Mouse (Mus musculus): ENCODE measurements at regions not wholly inside any gene's neighbourhood (a gene's known extent, or its start where the extent isn't known, plus 50 kb on each side); places are given as distances from the start of the nearest gene placed in this dataset.

- WGBS, result 71% methylated on average over 6 of the region's 6 CpGs
Measured at GRCm38 (mm10) chr10:17648077-17648476, 74.9 kb upstream of the Cited2 start.

GRCm38 (mm10) chr10:17650997-17651750, 71.8 kb upstream of the Cited2 start:
- no peak overlapping the region for H3K9ac ChIP-seq (ENCODE audit: low read depth, low read length)
- H3K27ac ChIP-seq (ENCODE audit: low read depth, low read length), result peak overlapping the region; percentile 91
- WGBS, result 35% methylated on average over 6 of the region's 6 CpGs
- H3K27me3 ChIP-seq (replicated peaks; ENCODE audit: control insufficient read depth, insufficient read depth, low read length), result no peaks in the 10 kb centered on the region
- H3K36me3 ChIP-seq (ENCODE audit: control insufficient read depth, insufficient read depth), result no peaks in the 10 kb centered on the region
- H3K4me2 ChIP-seq (replicated peaks; ENCODE audit: low read depth), result no peak overlapping the region
- TF ChIP-seq CTCF (IDR thresholded peaks at IDR 0.05; ENCODE audit: low read depth), result no peak
- no peaks in the 10 kb centered on the region for H3K9me3 ChIP-seq (ENCODE audit: control insufficient read depth)
- no peak overlapping the region for H3K4me3 ChIP-seq (ENCODE audit: low read depth, low read length)
- peak; percentile 80 for ATAC-seq
- H3K4me1 ChIP-seq (replicated peaks; ENCODE audit: control insufficient read depth, insufficient read depth, low read length), result no peaks in the 10 kb centered on the region; the same call in 1 of the 2 replicates

More at GRCm38 (mm10) chr10:17648077-17648476, 74.9 kb upstream of the Cited2 start:
- no peak for TF ChIP-seq CTCF (IDR thresholded peaks at IDR 0.05; ENCODE audit: low read depth)
- Histone ChIP-seq H3K9ac (ENCODE audit: low read depth, low read length) (no peak overlapping the region), H3K4me3 (ENCODE audit: low read depth, low read length) (no peak overlapping the region), H3K9me3 (ENCODE audit: control insufficient read depth) (no peaks in the 10 kb centered on the region), H3K27me3 (replicated peaks; ENCODE audit: control insufficient read depth, insufficient read depth, low read length) (no peaks in the 10 kb centered on the region), H3K4me2 (replicated peaks; ENCODE audit: low read depth) (no peak overlapping the region), H3K4me1 (replicated peaks; ENCODE audit: control insufficient read depth, insufficient read depth, low read length) (no peaks in the 10 kb centered on the region; the same call in 1 of the 2 replicates), H3K36me3 (ENCODE audit: control insufficient read depth, insufficient read depth) (no peaks in the 10 kb centered on the region), H3K27ac (ENCODE audit: low read depth, low read length) (no peak overlapping the region)
- no peak for ATAC-seq

GRCm38 (mm10) chr10:17653325-17653724, 69.7 kb upstream of the Cited2 start:
- Histone ChIP-seq H3K27ac (ENCODE audit: low read depth, low read length) (peak overlapping the region; percentile 73), H3K9me3 (ENCODE audit: control insufficient read depth) (no peaks in the 10 kb centered on the region), H3K4me1 (replicated peaks; ENCODE audit: control insufficient read depth, insufficient read depth, low read length) (no peaks in the 10 kb centered on the region; the same call in 1 of the 2 replicates), H3K27me3 (replicated peaks; ENCODE audit: control insufficient read depth, insufficient read depth, low read length) (no peaks in the 10 kb centered on the region), H3K9ac (ENCODE audit: low read depth, low read length) (no peak overlapping the region), H3K4me2 (replicated peaks; ENCODE audit: low read depth) (no peak overlapping the region), H3K4me3 (ENCODE audit: low read depth, low read length) (no peak overlapping the region), H3K36me3 (ENCODE audit: control insufficient read depth, insufficient read depth) (no peaks in the 10 kb centered on the region)
- ATAC-seq, result peak; percentile 64
- no peak for TF ChIP-seq CTCF (IDR thresholded peaks at IDR 0.05; ENCODE audit: low read depth)
- 29% methylated on average over 6 of the region's 6 CpGs for WGBS

GRCm38 (mm10) chr10:17653785-17654184, 69.2 kb upstream of the Cited2 start:
- Histone ChIP-seq H3K4me1 (replicated peaks; ENCODE audit: control insufficient read depth, insufficient read depth, low read length) (no peaks in the 10 kb centered on the region; the same call in 1 of the 2 replicates), H3K9me3 (ENCODE audit: control insufficient read depth) (no peaks in the 10 kb centered on the region), H3K36me3 (ENCODE audit: control insufficient read depth, insufficient read depth) (no peaks in the 10 kb centered on the region), H3K4me2 (replicated peaks; ENCODE audit: low read depth) (no peak overlapping the region), H3K4me3 (ENCODE audit: low read depth, low read length) (no peak overlapping the region), H3K9ac (ENCODE audit: low read depth, low read length) (no peak overlapping the region), H3K27me3 (replicated peaks; ENCODE audit: control insufficient read depth, insufficient read depth, low read length) (no peaks in the 10 kb centered on the region), H3K27ac (ENCODE audit: low read depth, low read length) (peak overlapping the region; percentile 73)
- ATAC-seq, result peak; percentile 70
- WGBS, result 41% methylated on average over 9 of the region's 9 CpGs
- no peak for TF ChIP-seq CTCF (IDR thresholded peaks at IDR 0.05; ENCODE audit: low read depth)

GRCm38 (mm10) chr10:17654308-17654858, 68.6 kb upstream of the Cited2 start:
- H3K36me3 ChIP-seq (ENCODE audit: control insufficient read depth, insufficient read depth), result no peaks in the 10 kb centered on the region
- no peaks in the 10 kb centered on the region for H3K9me3 ChIP-seq (ENCODE audit: control insufficient read depth)
- no peak for TF ChIP-seq CTCF (IDR thresholded peaks at IDR 0.05; ENCODE audit: low read depth)
- no peaks in the 10 kb centered on the region; the same call in 1 of the 2 replicates for H3K4me1 ChIP-seq (replicated peaks; ENCODE audit: control insufficient read depth, insufficient read depth, low read length)
- no peak overlapping the region for H3K9ac ChIP-seq (ENCODE audit: low read depth, low read length)
- no peak overlapping the region for H3K4me3 ChIP-seq (ENCODE audit: low read depth, low read length)
- ATAC-seq, result peak; percentile 60
- H3K27me3 ChIP-seq (replicated peaks; ENCODE audit: control insufficient read depth, insufficient read depth, low read length), result no peaks in the 10 kb centered on the region
- H3K4me2 ChIP-seq (replicated peaks; ENCODE audit: low read depth), result no peak overlapping the region
- H3K27ac ChIP-seq (ENCODE audit: low read depth, low read length), result peak overlapping the region; percentile 73
- WGBS, result 18% methylated on average over 2 of the region's 2 CpGs

- ATAC-seq, result no peak
- no peak overlapping the region for H3K4me3 ChIP-seq (ENCODE audit: low read depth, low read length)
- no peak overlapping the region for H3K9ac ChIP-seq (ENCODE audit: low read depth, low read length)
- TF ChIP-seq CTCF (IDR thresholded peaks at IDR 0.05; ENCODE audit: low read depth), result no peak
- no peaks in the 10 kb centered on the region; the same call in 1 of the 2 replicates for H3K4me1 ChIP-seq (replicated peaks; ENCODE audit: control insufficient read depth, insufficient read depth, low read length)
- H3K36me3 ChIP-seq (ENCODE audit: control insufficient read depth, insufficient read depth), result no peaks in the 10 kb centered on the region
- no peak overlapping the region for H3K27ac ChIP-seq (ENCODE audit: low read depth, low read length)
- no peaks in the 10 kb centered on the region for H3K27me3 ChIP-seq (replicated peaks; ENCODE audit: control insufficient read depth, insufficient read depth, low read length)
- no peak overlapping the region for H3K4me2 ChIP-seq (replicated peaks; ENCODE audit: low read depth)
- no peaks in the 10 kb centered on the region for H3K9me3 ChIP-seq (ENCODE audit: control insufficient read depth)
- 71% methylated on average over 10 of the region's 10 CpGs for WGBS
Measured at GRCm38 (mm10) chr10:17655459-17656051, 67.5 kb upstream of the Cited2 start.
